Mouse (Mus musculus): ENCODE results near the gene Racgap1.

The Racgap1 gene

GRCm38 (mm10) chr15:99651163-99651872, at the start of gene Racgap1:
Gene Racgap1 (minus strand): TSS chr15:99651656.
- peak; percentile 95 to 97 for DNase-seq (ENCODE audit: low spot score in 2 of 2)

- DNase-seq (ENCODE audit: low spot score in 2 of 2) = no peak
These were observed 49.0 kb upstream of the Racgap1 start for GRCm38 (mm10) chr15:99700219-99701106.

GRCm38 (mm10) chr15:99699715-99700114, 48.3 kb upstream of the Racgap1 start:
- DNase-seq (ENCODE audit: low spot score in 2 of 2) = no peak

- DNase-seq (ENCODE audit: low spot score in 2 of 2) = no peak
These were observed 47.2 kb upstream of the Racgap1 start for GRCm38 (mm10) chr15:99698533-99699085.

- DNase-seq (ENCODE audit: low spot score in 2 of 2) = no peak
These were observed 45.9 kb upstream of the Racgap1 start for GRCm38 (mm10) chr15:99697309-99697708.

- DNase-seq (ENCODE audit: low spot score in 2 of 2) = no peak
These were observed 40.5 kb upstream of the Racgap1 start for GRCm38 (mm10) chr15:99691976-99692375.

- no peak for DNase-seq (ENCODE audit: low spot score in 2 of 2)
These were observed 39.5 kb upstream of the Racgap1 start for GRCm38 (mm10) chr15:99690924-99691323.

GRCm38 (mm10) chr15:99688712-99689111, 37.3 kb upstream of the Racgap1 start:
- peak in 1 of 2 experiments; percentile 43 for DNase-seq (ENCODE audit: low spot score in 2 of 2)

- no peak for DNase-seq (ENCODE audit: low spot score in 2 of 2)
These were observed 32.7 kb upstream of the Racgap1 start for GRCm38 (mm10) chr15:99684156-99684555.

GRCm38 (mm10) chr15:99682880-99683279, 31.4 kb upstream of the Racgap1 start:
- no peak for DNase-seq (ENCODE audit: low spot score in 2 of 2)

- no peak for DNase-seq (ENCODE audit: low spot score in 2 of 2)
These were observed 27.6 kb upstream of the Racgap1 start for GRCm38 (mm10) chr15:99679008-99679407.

- DNase-seq (ENCODE audit: low spot score in 2 of 2) = no peak
These were observed 26.8 kb upstream of the Racgap1 start for GRCm38 (mm10) chr15:99678063-99678800.

GRCm38 (mm10) chr15:99677089-99677488, 25.6 kb upstream of the Racgap1 start:
- DNase-seq (ENCODE audit: low spot score in 2 of 2) = no peak

- DNase-seq (ENCODE audit: low spot score in 2 of 2) = no peak
These were observed 23.4 kb upstream of the Racgap1 start for GRCm38 (mm10) chr15:99674866-99675265.

- no peak for DNase-seq (ENCODE audit: low spot score in 2 of 2)
These were observed 20.3 kb upstream of the Racgap1 start for GRCm38 (mm10) chr15:99671783-99672182.

GRCm38 (mm10) chr15:99670964-99671670, 19.7 kb upstream of the Racgap1 start:
- no peak for DNase-seq (ENCODE audit: low spot score in 2 of 2)

- peak; percentile 46 to 69 for DNase-seq (ENCODE audit: low spot score in 2 of 2)
These were observed 18.8 kb upstream of the Racgap1 start, which contains the start of gene Asic1 for GRCm38 (mm10) chr15:99670154-99670821. Gene Asic1 (plus strand): TSS chr15:99670368.

- no peak for DNase-seq (ENCODE audit: low spot score in 2 of 2)
These were observed 17.9 kb upstream of the Racgap1 start for GRCm38 (mm10) chr15:99669392-99669791.

- peak; percentile 66 to 70 for DNase-seq (ENCODE audit: low spot score in 2 of 2)
These were observed 17.4 kb upstream of the Racgap1 start for GRCm38 (mm10) chr15:99668881-99669280.

GRCm38 (mm10) chr15:99667544-99667943, 16.1 kb upstream of the Racgap1 start:
- DNase-seq (ENCODE audit: low spot score in 2 of 2) = no peak
